Comparison of ENCODE assay signal across 11 mouse cellular contexts in genomic region chr5:151135078-151135826, GRCm38 (mm10).
A peak's percentile ranks its signal among the peaks of the same experiment; 100 is the strongest.
DNase-seq lines count a peak whose midpoint lies in the region; ATAC-seq and TF ChIP-seq lines count a peak whose summit lies in the region.
"Had no signal": no experiment of that assay in that cellular context is flagged by ENCODE, and none has a peak within 500 bp of the region (broad histone marks: within the 10 kb centered on the region; RNA-seq: fewer than 3 reads in every experiment).

No protein-coding gene starts in this region.

- H3K27me3 ChIP-seq in neural tube, embryonic 13.5 days = no peaks in the 10 kb centered on the region
- H3K27me3 ChIP-seq in limb, embryonic 15.5 days = no peaks in the 10 kb centered on the region
- no peaks in the 10 kb centered on the region for H3K27me3 ChIP-seq in hindbrain, embryonic 12.5 days

- H3K9me3 ChIP-seq in neural tube, embryonic 13.5 days = no peaks in the 10 kb centered on the region
- no peaks in the 10 kb centered on the region for H3K9me3 ChIP-seq in limb, embryonic 15.5 days
- H3K9me3 ChIP-seq in hindbrain, embryonic 12.5 days (replicated peaks) = no peaks in the 10 kb centered on the region

- intact Hi-C loops in gastrocnemius, adult 2 months (cut with DNase I) = loop anchor here (10.0 kb wide), 1 partner anchor 220 kb away; no protein-coding TSS in a partner anchor

- no peak for ATAC-seq in neural tube, embryonic 13.5 days (ENCODE audit: low read depth)
- no peak for ATAC-seq in limb, embryonic 15.5 days (ENCODE audit: insufficient number of reproducible peaks, low FRiP score, low TSS enrichment, low read depth)
- ATAC-seq in hindbrain, embryonic 12.5 days (ENCODE audit: low FRiP score) = no peak
- ATAC-seq: hindbrain, embryonic 16.5 days had no signal

- WGBS in neural tube, embryonic 13.5 days = 79% methylated on average over 8 of the region's 8 CpGs
- whole genome bisulfite sequencing in limb, embryonic 15.5 days = 46% methylated on average over 8 of the region's 8 CpGs
- WGBS in hindbrain, embryonic 12.5 days = 77% methylated on average over 8 of the region's 8 CpGs

- H3K9ac ChIP-seq in neural tube, embryonic 13.5 days = no peak overlapping the region
- no peak overlapping the region for H3K9ac ChIP-seq in limb, embryonic 15.5 days
- no peak overlapping the region for H3K9ac ChIP-seq in hindbrain, embryonic 12.5 days

- DNase-seq in gastrocnemius, adult 2 months = no peak
- no peak for DNase-seq in gastrocnemius, adult 8-10 months (ENCODE audit: low spot score in 2 of 2)
- no peak for DNase-seq in neural tube, embryonic 10.5 days (ENCODE audit: extremely low spot score, low spot score)
- DNase-seq in layer of hippocampus, adult 9-11 months = no peak
- DNase-seq in testis, postnatal 10 days (ENCODE audit: low spot score) = no peak
- DNase-seq: adrenal gland, postnatal 14 days; cerebellum, adult 9-10 months had no signal

- H3K36me3 ChIP-seq in neural tube, embryonic 13.5 days = no peaks in the 10 kb centered on the region
- H3K36me3 ChIP-seq in limb, embryonic 15.5 days = no peaks in the 10 kb centered on the region
- H3K36me3 ChIP-seq in hindbrain, embryonic 12.5 days = no peaks in the 10 kb centered on the region

- TF ChIP-seq CTCF in gastrocnemius, adult 2 months (IDR thresholded peaks at IDR 0.05) = no peak

- peak overlapping the region; percentile 20; the same call in 1 of the 2 replicates for H3K27ac ChIP-seq in gastrocnemius, adult 2 months
- H3K27ac ChIP-seq in neural tube, embryonic 13.5 days (replicated peaks) = 0 out of 2 replicates have a peak overlapping the region, but pooled peaks have one; percentile 1
- peak overlapping the region; percentile 61; the same call in 1 of the 2 replicates for H3K27ac ChIP-seq in limb, embryonic 15.5 days
- no peak overlapping the region for H3K27ac ChIP-seq in hindbrain, embryonic 12.5 days

- peaks cover 15% of the 10 kb centered on the region for H3K4me1 ChIP-seq in neural tube, embryonic 13.5 days (replicated peaks)
- H3K4me1 ChIP-seq in limb, embryonic 15.5 days = peaks cover 16% of the 10 kb centered on the region
- H3K4me1 ChIP-seq in hindbrain, embryonic 12.5 days = 0 out of 2 replicates have a peak, but pooled peaks cover 3% of the 10 kb centered on the region

- H3K4me2 ChIP-seq in neural tube, embryonic 13.5 days = no peak overlapping the region
- no peak overlapping the region for H3K4me2 ChIP-seq in limb, embryonic 15.5 days
- no peak overlapping the region for H3K4me2 ChIP-seq in hindbrain, embryonic 12.5 days (replicated peaks)

- H3K4me3 ChIP-seq in gastrocnemius, adult 2 months = no peak overlapping the region
- H3K4me3 ChIP-seq in neural tube, embryonic 13.5 days = no peak overlapping the region
- no peak overlapping the region for H3K4me3 ChIP-seq in limb, embryonic 15.5 days
- no peak overlapping the region for H3K4me3 ChIP-seq in hindbrain, embryonic 12.5 days
